Mouse (Mus musculus) layer of hippocampus, adult 9-11 months (tissue): ENCODE measurements around the gene Vac14.
A peak's percentile ranks its signal among the peaks of the same experiment; 100 is the strongest.

Source experiments
- DNase-seq: peaks from one replicate; pipeline ENCODE4 v3.0.0; 2022

The Vac14 gene

DNA sequence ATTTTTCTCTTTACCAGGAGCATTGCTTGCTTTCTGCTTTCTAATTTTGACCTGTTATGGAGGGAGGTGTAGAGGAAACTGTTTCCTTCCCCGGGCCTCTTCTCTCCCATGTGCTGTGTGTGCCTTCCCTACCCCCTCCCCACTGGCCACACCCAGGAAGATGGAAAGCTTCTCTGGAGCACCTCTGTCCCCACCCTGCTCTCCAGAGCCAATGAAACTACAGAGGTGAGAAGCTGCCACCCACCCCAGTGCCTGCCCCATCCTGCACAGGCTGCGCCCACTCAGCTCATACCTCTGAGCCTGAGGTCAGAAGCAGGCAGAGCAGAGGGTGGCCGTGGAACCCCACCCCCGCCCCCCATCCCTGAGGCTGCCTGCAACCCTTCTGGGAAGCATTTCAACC is 136.3 kb downstream of the Vac14 start:
- no peak for DNase-seq

DNA sequence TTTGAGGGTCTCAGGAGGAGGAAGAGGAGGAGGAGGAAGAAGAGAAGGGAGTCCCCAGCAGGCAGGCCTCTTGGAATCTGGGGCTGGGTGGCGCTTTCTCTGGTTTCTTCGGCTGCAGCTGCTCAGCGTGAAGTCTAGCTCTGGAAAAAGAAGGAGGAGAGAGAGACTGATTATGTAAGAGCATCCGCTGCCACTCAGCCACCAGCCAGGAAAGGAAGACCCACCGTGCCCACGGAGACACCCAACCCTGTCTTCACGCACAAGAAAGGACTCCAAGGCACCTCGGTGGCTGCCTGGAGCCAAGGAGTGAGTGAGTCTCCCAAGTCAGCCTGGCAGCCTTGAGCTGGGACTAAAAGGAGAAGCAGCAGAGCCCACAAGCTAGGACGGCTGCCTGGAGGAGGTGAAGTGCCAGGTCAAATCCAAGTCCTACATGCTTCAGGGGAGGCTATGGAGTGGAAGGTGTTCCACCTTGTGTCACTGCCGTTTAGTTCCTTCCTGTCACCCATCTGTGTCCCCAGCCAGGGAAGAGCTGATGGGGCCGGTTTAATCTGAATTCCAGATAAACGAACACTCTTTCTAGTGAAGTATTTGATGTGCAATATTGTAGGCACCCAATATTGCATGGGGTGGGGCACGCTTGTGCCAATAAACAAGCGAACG is 137.3 kb downstream of the Vac14 start:
- DNase-seq: peak; percentile 64

DNA sequence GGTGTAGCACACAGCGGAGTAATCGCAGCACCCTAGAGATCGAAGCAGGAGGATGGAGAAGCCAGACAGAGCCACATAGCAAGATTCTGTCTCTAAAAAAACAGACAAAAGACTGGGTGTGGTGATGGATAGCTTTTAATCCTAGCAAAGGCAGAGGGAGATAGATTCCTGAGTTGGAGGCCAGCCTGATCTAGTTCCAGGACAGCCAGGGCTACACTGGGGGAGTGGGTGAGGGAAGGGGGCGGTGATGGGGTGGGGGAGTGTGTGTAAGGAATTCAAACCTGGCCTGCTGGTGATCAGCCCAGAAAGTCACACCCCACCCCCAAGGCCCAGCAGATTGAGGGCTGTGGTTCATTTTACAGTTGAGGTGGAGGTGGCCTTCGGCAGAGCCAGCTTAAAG is 137.8 kb downstream of the Vac14 start:
- DNase-seq: no peak

DNA sequence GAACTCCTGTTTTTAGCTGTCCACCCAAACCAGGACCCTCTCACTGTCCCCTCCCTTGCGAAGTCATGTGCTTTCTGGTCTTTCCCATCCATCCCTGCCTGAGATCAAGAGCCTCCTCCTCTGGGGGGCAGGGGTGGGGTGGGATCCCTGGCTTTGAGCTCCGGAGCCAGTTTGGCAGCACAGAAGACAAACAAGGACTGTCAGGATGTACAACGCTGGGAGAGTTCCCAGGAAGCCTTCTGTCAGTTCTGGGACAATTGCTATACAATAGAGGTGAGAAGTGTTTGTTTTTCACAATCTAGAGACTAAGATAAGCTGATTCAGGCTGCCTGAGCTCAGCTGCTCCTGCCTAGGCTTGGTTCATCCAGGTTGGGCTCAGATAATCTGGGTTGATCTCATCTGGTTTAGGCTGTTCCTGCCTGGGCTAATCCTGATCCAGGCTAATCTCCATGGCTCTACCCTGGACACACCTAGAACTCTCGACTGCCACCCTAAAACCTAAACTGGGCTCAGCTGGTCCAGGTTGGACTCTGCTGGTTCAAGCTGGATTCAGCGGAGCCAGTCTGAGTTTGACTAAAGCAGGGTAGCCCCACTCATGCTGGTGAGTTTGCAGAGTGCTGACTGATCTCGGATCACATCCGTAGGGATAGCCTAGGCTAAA is 142.0 kb downstream of the Vac14 start:
- DNase-seq: no peak

DNA sequence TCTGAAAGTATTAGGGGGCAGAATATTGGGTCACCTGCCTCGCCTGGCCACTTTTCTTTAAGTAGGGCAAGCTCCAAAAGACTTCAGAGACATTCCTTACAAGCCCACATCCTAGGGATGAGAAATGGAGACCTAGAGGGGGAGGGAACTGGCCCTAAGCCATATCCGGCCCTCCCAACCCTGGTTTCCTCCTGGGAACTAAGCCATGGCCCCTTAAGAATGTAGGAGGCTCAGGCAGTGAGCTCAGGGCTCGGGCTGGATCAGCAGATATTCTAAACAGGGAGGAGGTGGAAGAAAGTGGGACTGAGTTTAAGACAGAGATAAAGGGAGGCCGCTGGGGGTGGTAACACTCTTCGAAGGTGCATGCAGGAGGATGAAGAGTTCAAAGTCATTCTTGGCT is 142.8 kb downstream of the Vac14 start:
- DNase-seq: no peak

DNA sequence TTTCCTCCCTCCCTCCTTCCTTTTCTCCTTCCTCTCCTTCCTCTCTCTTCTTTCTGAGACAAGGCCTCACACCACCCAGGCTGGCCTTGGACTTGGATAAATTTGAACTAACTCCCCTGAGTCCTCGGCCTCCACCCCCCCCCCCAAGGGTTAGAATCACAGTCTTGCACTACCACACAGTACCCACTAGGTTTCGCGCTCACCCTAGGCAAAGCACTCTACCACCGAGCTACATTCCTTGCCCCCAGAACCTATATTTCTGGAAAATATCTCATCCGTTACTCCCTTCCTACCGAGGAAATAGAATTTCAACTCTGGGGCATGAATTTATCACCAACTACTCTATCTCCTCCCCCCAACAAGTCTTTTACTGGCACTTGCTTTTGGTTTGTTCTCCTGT is 143.6 kb downstream of the Vac14 start:
- no peak for DNase-seq

DNA sequence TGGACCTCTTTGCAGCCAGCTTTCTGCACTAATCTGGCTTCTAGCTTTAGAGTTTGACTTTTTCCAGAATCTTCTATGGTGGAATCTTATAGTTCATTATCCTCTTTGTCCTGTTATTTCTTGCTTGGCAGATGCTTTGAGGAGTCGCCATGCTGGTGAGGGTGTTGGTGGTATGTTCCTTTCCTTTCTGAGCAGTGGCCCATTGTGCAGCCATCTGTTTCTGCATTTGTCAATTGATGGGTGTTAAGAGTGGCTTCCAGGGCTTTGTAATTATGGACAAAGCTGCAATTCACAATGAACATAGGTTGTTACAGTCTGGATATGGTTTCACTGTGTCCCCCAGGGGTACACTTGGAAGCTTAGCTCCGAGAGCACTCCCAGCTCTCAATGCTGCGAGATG is 146.3 kb downstream of the Vac14 start:
- peak; percentile 44 for DNase-seq

DNA sequence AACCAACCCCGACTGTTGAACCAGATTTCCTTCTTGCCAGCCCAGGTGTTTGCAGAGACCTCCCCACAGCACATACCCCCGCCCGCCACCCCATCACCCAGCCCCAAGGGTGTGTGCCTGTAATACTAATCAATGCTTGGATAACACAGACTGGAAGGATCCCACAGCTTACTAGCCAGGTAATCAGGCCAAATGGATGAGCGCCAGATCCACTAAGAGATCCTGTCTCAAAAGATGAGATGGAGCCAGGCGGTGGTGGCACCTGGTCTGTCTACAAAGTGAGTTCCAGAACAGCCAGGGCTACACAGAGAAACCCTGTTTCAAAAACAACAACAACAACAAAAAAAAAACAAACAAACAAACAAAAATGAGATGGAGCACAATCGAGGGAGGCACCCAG is 148.9 kb downstream of the Vac14 start:
- no peak for DNase-seq
